Mouse (Mus musculus) MEL (cell line): ENCODE results near the gene Iqcb1. TPM values are rescaled to one million over a fixed set of nuclear protein-coding genes. Genes with fewer than 3 reads are reported as not detected.

Experiments
- DNase-seq: peaks from one replicate; pipeline ENCODE4 v3.0.0; 2011; ENCODE audit warnings: low read depth, low spot score
- H3K27ac ChIP-seq: 2 replicates; pipeline ENCODE4 v1.5.1; 2012; ENCODE audit warnings: low read depth, mild to moderate bottlenecking, control low read depth, low read length, moderate library complexity; ENCODE audit not compliant: control insufficient read depth
- H3K27me3 ChIP-seq, 2 experiments: fragments of 150-350 bp in 1 of 2; sonication (generic) in 1 of 2; 2 replicates each; pipeline ENCODE4 v1.6.1; 2012; ENCODE audit warnings: low read length in 2 of 2, mild to moderate bottlenecking in 2 of 2, improper control_type of control experiment in 1 of 2, moderate library complexity in 1 of 2; ENCODE audit not compliant: insufficient read depth in 2 of 2, control insufficient read depth in 1 of 2
- H3K36me3 ChIP-seq, 2 experiments: 2 replicates each; pipeline ENCODE4 v1.6.1; 2012 to 2014; ENCODE audit warnings: low read length in 2 of 2, improper control_type of control experiment in 1 of 2, inconsistent platforms in 1 of 2, mild to moderate bottlenecking in 1 of 2; ENCODE audit not compliant: insufficient read depth in 2 of 2, control insufficient read depth in 1 of 2
- H3K4me1 ChIP-seq, 2 experiments: fragments of 150-350 bp in 1 of 2; sonication (generic) in 1 of 2; 2 replicates each; pipeline ENCODE4 v1.6.1; 2012; ENCODE audit warnings: low read length in 2 of 2, improper control_type of control experiment in 1 of 2, mild to moderate bottlenecking in 1 of 2; ENCODE audit not compliant: insufficient read depth in 2 of 2, control insufficient read depth in 1 of 2
- H3K4me3 ChIP-seq, 2 experiments: fragments of 150-350 bp in 1 of 2; sonication (generic) in 1 of 2; 2 replicates each; pipeline ENCODE4 v1.5.1; 2012; ENCODE audit warnings: low read depth in 2 of 2, low read length in 2 of 2, mild to moderate bottlenecking in 2 of 2, moderate library complexity in 2 of 2, control low read depth in 1 of 2, improper control_type of control experiment in 1 of 2; ENCODE audit not compliant: control insufficient read depth in 1 of 2, insufficient read depth in 1 of 2
- H3K79me2 ChIP-seq: 2 replicates; pipeline ENCODE4 v1.6.1; 2012; ENCODE audit warnings: mild to moderate bottlenecking, low read length, moderate library complexity; ENCODE audit not compliant: control insufficient read depth, poor library complexity, insufficient read depth
- H3K9ac ChIP-seq: 2 replicates; pipeline ENCODE4 v1.6.1; 2012; ENCODE audit warnings: low read depth, mild to moderate bottlenecking, control low read depth, low read length, moderate library complexity; ENCODE audit not compliant: control insufficient read depth, poor library complexity, severe bottlenecking
- H3K9me3 ChIP-seq: fragments of 150-350 bp; sonication (generic); replicated peaks from 2 replicates; pipeline ENCODE4 v1.6.1; 2012; ENCODE audit warnings: mild to moderate bottlenecking, low read length, improper control_type of control experiment, moderate library complexity; ENCODE audit not compliant: insufficient read depth
- BHLHE40 ChIP-seq: IDR thresholded peaks from 2 replicates; pipeline ENCODE4 v1.6.1; 2012; ENCODE audit warnings: low read depth, mild to moderate bottlenecking, inconsistent platforms, low read length, improper control_type of control experiment, borderline replicate concordance
- CHD1 ChIP-seq: IDR thresholded peaks from 2 replicates; pipeline ENCODE4 v1.6.1; 2012; ENCODE audit warnings: low read depth, mild to moderate bottlenecking, inconsistent platforms, low read length, improper control_type of control experiment
- CTCF ChIP-seq, 3 experiments: IDR thresholded peaks in 2 of 3; conservative IDR thresholded peaks in 1 of 3; 2 replicates each; pipeline ENCODE4 v1.5.1; 2011 to 2012; ENCODE audit warnings: low read length in 3 of 3, low read depth in 2 of 3, mild to moderate bottlenecking in 2 of 3, improper control_type of control experiment in 1 of 3, inconsistent platforms in 1 of 3, mixed read lengths in 1 of 3, moderate library complexity in 1 of 3; ENCODE audit not compliant: control insufficient read depth in 1 of 3, insufficient read depth in 1 of 3, poor library complexity in 1 of 3, severe bottlenecking in 1 of 3
- E2F4 ChIP-seq: IDR thresholded peaks from 2 replicates; pipeline ENCODE4 v1.6.1; 2011; ENCODE audit warnings: low read depth, low read length, improper control_type of control experiment, borderline replicate concordance
- ETS1 ChIP-seq: IDR thresholded peaks from 2 replicates; pipeline ENCODE4 v1.6.1; 2012; ENCODE audit warnings: low read depth, mild to moderate bottlenecking, inconsistent platforms, low read length, improper control_type of control experiment, moderate library complexity
- GABPA ChIP-seq: IDR thresholded peaks from 2 replicates; pipeline ENCODE4 v1.6.1; 2012; ENCODE audit warnings: low read depth, mild to moderate bottlenecking, inconsistent platforms, low read length, improper control_type of control experiment, moderate library complexity
- HCFC1 ChIP-seq: IDR thresholded peaks from 2 replicates; pipeline ENCODE4 v1.6.1; 2012; ENCODE audit warnings: low read depth, mild to moderate bottlenecking, inconsistent platforms, low read length, improper control_type of control experiment, moderate library complexity
- JUND ChIP-seq: IDR thresholded peaks from 2 replicates; pipeline ENCODE4 v1.6.1; 2011; ENCODE audit warnings: low read depth, mild to moderate bottlenecking, improper control_type of control experiment, low read length
- KAT2A ChIP-seq: conservative IDR thresholded peaks from 2 replicates; pipeline ENCODE4 v1.6.1; 2012; ENCODE audit warnings: low read depth, low read length, improper control_type of control experiment, inconsistent platforms
- MAFK ChIP-seq: IDR thresholded peaks from 2 replicates; pipeline ENCODE4 v1.6.1; 2011; ENCODE audit warnings: low read depth, mild to moderate bottlenecking, low read length, improper control_type of control experiment, borderline replicate concordance
- MAZ ChIP-seq: IDR thresholded peaks from 2 replicates; pipeline ENCODE4 v1.6.1; 2012; ENCODE audit warnings: low read depth, mild to moderate bottlenecking, inconsistent platforms, low read length, improper control_type of control experiment
- MXI1 ChIP-seq: IDR thresholded peaks from 2 replicates; pipeline ENCODE4 v1.6.1; 2011; ENCODE audit warnings: mild to moderate bottlenecking, low read depth, low read length, improper control_type of control experiment
- MYB ChIP-seq: IDR thresholded peaks from 2 replicates; pipeline ENCODE4 v1.6.1; 2011; ENCODE audit warnings: mild to moderate bottlenecking, low read depth, low read length, improper control_type of control experiment
- MYC ChIP-seq: IDR thresholded peaks from 2 replicates; pipeline ENCODE4 v1.6.1; 2011; ENCODE audit warnings: low read depth, mild to moderate bottlenecking, low read length, improper control_type of control experiment, moderate library complexity
- NELFE ChIP-seq: IDR thresholded peaks from 2 replicates; pipeline ENCODE4 v1.6.1; 2011; ENCODE audit warnings: low read depth, low read length, improper control_type of control experiment
- POLR2A ChIP-seq, 2 experiments: IDR thresholded peaks; 2 replicates each; pipeline ENCODE4 v1.6.1; 2011 to 2012; ENCODE audit warnings: low read length in 2 of 2, mild to moderate bottlenecking in 2 of 2, control low read depth in 1 of 2, improper control_type of control experiment in 1 of 2, low read depth in 1 of 2, moderate library complexity in 1 of 2; ENCODE audit not compliant: control insufficient read depth in 1 of 2, insufficient read depth in 1 of 2, poor library complexity in 1 of 2
- POLR2AphosphoS2 ChIP-seq: IDR thresholded peaks from 2 replicates; pipeline ENCODE4 v1.6.1; 2011; ENCODE audit warnings: low read length, improper control_type of control experiment
- SIN3A ChIP-seq: IDR thresholded peaks from 2 replicates; pipeline ENCODE4 v1.6.1; 2012; ENCODE audit warnings: low read length, improper control_type of control experiment, inconsistent platforms
- SMC3 ChIP-seq: IDR thresholded peaks from 2 replicates; pipeline ENCODE4 v1.6.1; 2011; ENCODE audit warnings: low read depth, low read length, improper control_type of control experiment
- UBTF ChIP-seq: IDR thresholded peaks from 2 replicates; pipeline ENCODE4 v1.6.1; 2012; ENCODE audit warnings: low read depth, mild to moderate bottlenecking, inconsistent platforms, low read length, improper control_type of control experiment, moderate library complexity, borderline replicate concordance; ENCODE audit not compliant: insufficient read depth
- USF1 ChIP-seq: IDR thresholded peaks from 2 replicates; pipeline ENCODE4 v1.6.1; 2014; ENCODE audit warnings: low read depth, mild to moderate bottlenecking, inconsistent platforms, low read length, improper control_type of control experiment, moderate library complexity
- polyA plus RNA-seq, 2 experiments: library from polyadenylated mRNA; stranded (reverse) in 1 of 2; unstranded in 1 of 2; fragments of >175 nt in 1 of 2; fragments of >200 nt in 1 of 2; gene quantifications; 2 replicates each; pipeline versions ENCODE4 v1.2.1 to v1.2.4; 2012; ENCODE audit warnings: low replicate concordance in 2 of 2, low read depth in 1 of 2; ENCODE audit not compliant: insufficient read length in 2 of 2, insufficient read depth in 1 of 2, missing spikeins in 1 of 2
- total RNA-seq: library from RNA; depleted of rRNA; stranded (reverse); fragments of 300-350 nt; gene quantifications from 2 replicates; pipeline ENCODE4 v1.2.3, GENCODE M21; 2012; rRNA removed

Gene Iqcb1
- total RNA-seq: 8.7 and 11.2 TPM in 2 replicates
- 10 to 100 TPM in 1 of 2 experiments, not detected in 1; 14.2 TPM for polyA plus RNA-seq

- peak within 1 kb of the TSS; percentile 81 to 93 for H3K4me3 ChIP-seq
- no peaks in the 10 kb centered on the region; a peak in 2 of 4 replicates for H3K27me3 ChIP-seq
- no peak within 1 kb of the TSS for H3K27ac ChIP-seq
- peak within 1 kb of the TSS; percentile 65 for H3K9ac ChIP-seq
- peak; percentile 91 for DNase-seq
- peaks cover 5 to 6% of the 10 kb centered on the region in 2 experiments; a peak in 3 of 4 replicates for H3K4me1 ChIP-seq
- no peaks in the 10 kb centered on the region for H3K9me3 ChIP-seq
- H3K36me3 ChIP-seq: peaks cover 0 to 14% of the 10 kb centered on the region in 2 experiments
- TF ChIP-seq BHLHE40 (no peak), E2F4 (peak; percentile 67; the same call in 1 of the 2 replicates), ETS1 (no peak), POLR2AphosphoS2 (no peak), CHD1 (no peak), KAT2A (no peak), USF1 (peak; percentile 42; the same call in 1 of the 2 replicates), JUND (no peak), MAFK (no peak), POLR2A (IDR thresholded peaks at IDR 0.05; ENCODE audit: control insufficient read depth in 1 of 2, insufficient read depth in 1 of 2, low read depth in 1 of 2, low read length in 2 of 2, poor library complexity in 1 of 2) (peak; percentile 50 to 57; a peak in 2 of 4 replicates), CTCF (IDR thresholded peaks at IDR 0.05 in 2 of 3, conservative IDR thresholded peaks at IDR 0.05 in 1 of 3; ENCODE audit: control insufficient read depth in 1 of 3, insufficient read depth in 1 of 3, low read depth in 2 of 3, low read length in 3 of 3, poor library complexity in 1 of 3, severe bottlenecking in 1 of 3) (no peak), NELFE (peak; percentile 56; the same call in 1 of the 2 replicates), MXI1 (no peak), MYC (no peak), UBTF (no peak), HCFC1 (peak; percentile 47; the same call in 1 of the 2 replicates), MAZ (0 out of 2 replicates have a peak, but pooled peaks have one; percentile 16), SMC3 (no peak), MYB (no peak), GABPA (no peak), SIN3A (peak; percentile 57; the same call in 1 of the 2 replicates)
- H3K79me2 ChIP-seq: peaks cover 5% of the 10 kb centered on the region; the same call in 1 of the 2 replicates
Observed at GRCm38 (mm10) chr16:36828054-36828786, at the start of gene Iqcb1. Iqcb1 (plus strand) TSS chr16:36828385.
